ENCODE assay signal across 12 mouse cellular contexts in the genomic region with DNA sequence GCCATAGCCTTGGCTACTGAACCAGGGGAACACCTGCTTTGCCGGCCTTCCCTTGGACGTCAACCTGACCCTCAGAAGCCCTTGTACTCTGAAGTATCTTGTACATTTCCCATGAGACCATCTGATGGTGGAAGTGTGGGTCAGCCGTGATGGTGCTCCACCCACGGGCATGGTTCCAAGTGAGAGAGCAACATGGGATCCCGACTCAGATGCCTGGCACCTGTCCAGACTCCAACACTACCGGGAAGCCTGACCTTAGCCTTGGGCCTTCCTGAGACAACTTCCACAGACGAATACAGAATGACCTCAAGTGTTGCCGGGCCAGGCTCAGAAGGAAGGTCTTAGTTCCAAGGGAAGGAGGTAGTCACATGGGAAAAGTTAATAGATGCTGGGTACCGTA.
A peak's percentile ranks its signal among the peaks of the same experiment; 100 is the strongest.
DNase-seq lines count a peak whose midpoint lies in the region; ATAC-seq and TF ChIP-seq lines count a peak whose summit lies in the region.
"Had no signal": no experiment of that assay in that cellular context is flagged by ENCODE, and none has a peak within 500 bp of the region (broad histone marks: within the 10 kb centered on the region; RNA-seq: fewer than 3 reads in every experiment).

No protein-coding gene starts in this region.

- no peak overlapping the region for H3K4me2 ChIP-seq in stomach, embryonic 14.5 days (replicated peaks; ENCODE audit: low read depth, low read length)
- no peak overlapping the region for H3K4me2 ChIP-seq in stomach, postnatal 0 days (replicated peaks; ENCODE audit: low read depth)
- H3K4me2 ChIP-seq in midbrain, postnatal 0 days (ENCODE audit: low read depth, low read length, poor library complexity, severe bottlenecking), result no peak overlapping the region
- no peak overlapping the region for H3K4me2 ChIP-seq in hindbrain, embryonic 13.5 days
- no peak overlapping the region for H3K4me2 ChIP-seq in intestine, embryonic 16.5 days (ENCODE audit: low read depth, low read length)
- H3K4me2 ChIP-seq: embryonic facial prominence, embryonic 15.5 days; neural tube, embryonic 12.5 days had no signal

- TF ChIP-seq CTCF in stomach, postnatal 0 days (IDR thresholded peaks at IDR 0.05; ENCODE audit: low read depth), result no peak
- no peak for TF ChIP-seq CTCF in midbrain, postnatal 0 days (IDR thresholded peaks at IDR 0.05)

- no peak overlapping the region for H3K9ac ChIP-seq in stomach, embryonic 14.5 days (replicated peaks; ENCODE audit: low read depth, low read length)
- no peak overlapping the region for H3K9ac ChIP-seq in stomach, postnatal 0 days (ENCODE audit: low read length)
- no peak overlapping the region for H3K9ac ChIP-seq in midbrain, postnatal 0 days (replicated peaks; ENCODE audit: low read length, poor library complexity, severe bottlenecking)
- H3K9ac ChIP-seq in hindbrain, embryonic 13.5 days, result no peak overlapping the region
- H3K9ac ChIP-seq in intestine, embryonic 16.5 days (ENCODE audit: low read depth, low read length), result no peak overlapping the region
- H3K9ac ChIP-seq: embryonic facial prominence, embryonic 15.5 days; neural tube, embryonic 12.5 days had no signal

- H3K36me3 ChIP-seq in stomach, embryonic 14.5 days (ENCODE audit: control insufficient read depth, insufficient read depth, low read length), result no peaks in the 10 kb centered on the region
- H3K36me3 ChIP-seq in stomach, postnatal 0 days (ENCODE audit: control insufficient read depth, insufficient read depth, low read length), result no peaks in the 10 kb centered on the region
- H3K36me3 ChIP-seq in midbrain, postnatal 0 days (ENCODE audit: insufficient read depth, low read length), result no peaks in the 10 kb centered on the region
- H3K36me3 ChIP-seq in hindbrain, embryonic 13.5 days, result no peaks in the 10 kb centered on the region
- H3K36me3 ChIP-seq in intestine, embryonic 16.5 days (ENCODE audit: control insufficient read depth, insufficient read depth, low read length), result no peaks in the 10 kb centered on the region
- H3K36me3 ChIP-seq: embryonic facial prominence, embryonic 15.5 days; neural tube, embryonic 12.5 days had no signal

- no peak for DNase-seq in stomach, postnatal 0 days (ENCODE audit: low spot score)
- peak; percentile 25 for DNase-seq in gastrocnemius, postnatal 25 days
- peak; percentile 79 for DNase-seq in kidney, postnatal 14 days
- no peak for DNase-seq in midbrain, postnatal 0 days (ENCODE audit: low spot score)
- DNase-seq: cerebellum, adult 9-10 months; right cerebral cortex, postnatal 4 days had no signal

- no peaks in the 10 kb centered on the region for H3K9me3 ChIP-seq in stomach, embryonic 14.5 days (ENCODE audit: control insufficient read depth, low read depth, low read length)
- no peaks in the 10 kb centered on the region for H3K9me3 ChIP-seq in stomach, postnatal 0 days (ENCODE audit: control insufficient read depth, low read length)
- H3K9me3 ChIP-seq in midbrain, postnatal 0 days (ENCODE audit: low read length), result no peaks in the 10 kb centered on the region
- peaks cover 7% of the 10 kb centered on the region; the same call in 1 of the 2 replicates for H3K9me3 ChIP-seq in hindbrain, embryonic 13.5 days
- H3K9me3 ChIP-seq in intestine, embryonic 16.5 days (ENCODE audit: control insufficient read depth, low read length), result no peaks in the 10 kb centered on the region
- H3K9me3 ChIP-seq: embryonic facial prominence, embryonic 15.5 days had no signal

- no peaks in the 10 kb centered on the region for H3K27me3 ChIP-seq in stomach, embryonic 14.5 days (ENCODE audit: control insufficient read depth, insufficient read depth, low read length)
- no peaks in the 10 kb centered on the region for H3K27me3 ChIP-seq in stomach, postnatal 0 days (ENCODE audit: control insufficient read depth, insufficient read depth, low read length)
- no peaks in the 10 kb centered on the region for H3K27me3 ChIP-seq in midbrain, postnatal 0 days (ENCODE audit: insufficient read depth, low read length)
- no peaks in the 10 kb centered on the region for H3K27me3 ChIP-seq in hindbrain, embryonic 13.5 days
- no peaks in the 10 kb centered on the region for H3K27me3 ChIP-seq in intestine, embryonic 16.5 days (replicated peaks; ENCODE audit: control insufficient read depth, insufficient read depth, low read length)
- H3K27me3 ChIP-seq: embryonic facial prominence, embryonic 15.5 days; neural tube, embryonic 12.5 days had no signal

- H3K4me1 ChIP-seq in stomach, embryonic 14.5 days (ENCODE audit: control insufficient read depth, insufficient read depth, low read length), result no peaks in the 10 kb centered on the region
- no peaks in the 10 kb centered on the region for H3K4me1 ChIP-seq in stomach, postnatal 0 days (replicated peaks; ENCODE audit: control insufficient read depth, insufficient read depth)
- H3K4me1 ChIP-seq in midbrain, postnatal 0 days (ENCODE audit: insufficient read depth, low read length), result no peaks in the 10 kb centered on the region
- H3K4me1 ChIP-seq in hindbrain, embryonic 13.5 days (replicated peaks), result no peaks in the 10 kb centered on the region
- no peaks in the 10 kb centered on the region for H3K4me1 ChIP-seq in intestine, embryonic 16.5 days (ENCODE audit: control insufficient read depth, insufficient read depth, low read length)
- H3K4me1 ChIP-seq: embryonic facial prominence, embryonic 15.5 days; neural tube, embryonic 12.5 days had no signal

- TF ChIP-seq EP300 in stomach, postnatal 0 days (optimal IDR thresholded peaks at IDR 0.05), result no peak

- 81% methylated on average over 9 of the region's 9 CpGs for WGBS in stomach, embryonic 14.5 days
- 72% methylated on average over 9 of the region's 9 CpGs for WGBS in stomach, postnatal 0 days
- 84% methylated on average over 9 of the region's 9 CpGs for WGBS in midbrain, postnatal 0 days
- WGBS in hindbrain, embryonic 13.5 days, result 89% methylated on average over 9 of the region's 9 CpGs
- 76% methylated on average over 9 of the region's 9 CpGs for WGBS in intestine, embryonic 16.5 days

- peak; percentile 30; the same call in 1 of the 2 replicates for ATAC-seq in stomach, embryonic 14.5 days (ENCODE audit: insufficient number of reproducible peaks, insufficient read depth, low FRiP score, low read depth)
- no peak for ATAC-seq in stomach, postnatal 0 days (ENCODE audit: low FRiP score, low TSS enrichment)
- ATAC-seq in midbrain, postnatal 0 days (ENCODE audit: low FRiP score), result no peak
- no peak for ATAC-seq in hindbrain, embryonic 13.5 days (ENCODE audit: low FRiP score)
- ATAC-seq in intestine, embryonic 16.5 days, result no peak

- H3K4me3 ChIP-seq in stomach, embryonic 14.5 days (ENCODE audit: low read depth, low read length), result no peak overlapping the region
- no peak overlapping the region for H3K4me3 ChIP-seq in stomach, postnatal 0 days (ENCODE audit: low read depth, low read length)
- H3K4me3 ChIP-seq in midbrain, postnatal 0 days (ENCODE audit: low read depth, low read length), result no peak overlapping the region
- no peak overlapping the region for H3K4me3 ChIP-seq in hindbrain, embryonic 13.5 days
- no peak overlapping the region for H3K4me3 ChIP-seq in intestine, embryonic 16.5 days (ENCODE audit: low read length)
- H3K4me3 ChIP-seq: embryonic facial prominence, embryonic 15.5 days; left cerebral cortex, adult 2 months; neural tube, embryonic 12.5 days had no signal

- H3K27ac ChIP-seq in stomach, embryonic 14.5 days (ENCODE audit: low read length), result no peak overlapping the region
- no peak overlapping the region for H3K27ac ChIP-seq in stomach, postnatal 0 days (replicated peaks)
- H3K27ac ChIP-seq in midbrain, postnatal 0 days (ENCODE audit: low read depth, low read length), result no peak overlapping the region
- no peak overlapping the region for H3K27ac ChIP-seq in hindbrain, embryonic 13.5 days
- H3K27ac ChIP-seq in intestine, embryonic 16.5 days (ENCODE audit: low read length), result no peak overlapping the region
- H3K27ac ChIP-seq: embryonic facial prominence, embryonic 15.5 days; left cerebral cortex, adult 2 months; neural tube, embryonic 12.5 days had no signal

Comparison
In these comparisons a context has a peak if more than half of its experiments do, and no peak if none do; other contexts are left out.
1. DNase-seq: peak in gastrocnemius, postnatal 25 days (single experiment) and kidney, postnatal 14 days (single experiment); none in stomach, postnatal 0 days (single experiment) and midbrain, postnatal 0 days (single experiment).